Mouse (Mus musculus) hindlimb bud, embryonic 11.5 days (tissue): ENCODE measurements around the gene Gm14412.
"Not testable (repeated sequence)": the region's sequence is repeated elsewhere in the genome, so short reads cannot be mapped to it uniquely, and the experiment has no call there.

Experiments used
- DNase-seq: peaks from one replicate; pipeline ENCODE4 v3.0.0-alpha.2; 2012; ENCODE audit warnings: low read depth, low spot score; ENCODE audit errors: extremely low spot score

The Gm14412 gene

GRCm38 (mm10) chr2:177324257-177324733, at the start of gene Gm14412:
Gene Gm14412, minus strand, starts transcription at chr2:177324307.
- not testable (repeated sequence) for DNase-seq

GRCm38 (mm10) chr2:177329661-177330292, 5.7 kb upstream of the Gm14412 start:
- not testable (repeated sequence) for DNase-seq

GRCm38 (mm10) chr2:177321361-177321760, 2.7 kb downstream of the Gm14412 start:
- DNase-seq: not testable (repeated sequence)

- DNase-seq: not testable (repeated sequence)
Observed at GRCm38 (mm10) chr2:177320786-177321320, 3.3 kb downstream of the Gm14412 start.

- DNase-seq: no peak
Observed at GRCm38 (mm10) chr2:177318996-177319395, 5.1 kb downstream of the Gm14412 start.

GRCm38 (mm10) chr2:177309627-177310026, 14.5 kb downstream of the Gm14412 start:
- DNase-seq: not testable (repeated sequence)

GRCm38 (mm10) chr2:177304980-177305379, 19.1 kb downstream of the Gm14412 start:
- DNase-seq: not testable (repeated sequence)

GRCm38 (mm10) chr2:177283701-177284100, 40.4 kb downstream of the Gm14412 start:
- DNase-seq: not testable (repeated sequence)

GRCm38 (mm10) chr2:177277754-177278153, 46.4 kb downstream of the Gm14412 start:
- DNase-seq: not testable (repeated sequence)

- not testable (repeated sequence) for DNase-seq
Observed at GRCm38 (mm10) chr2:177272237-177272636, 51.9 kb downstream of the Gm14412 start.

- DNase-seq: not testable (repeated sequence)
Observed at GRCm38 (mm10) chr2:177266936-177267335, 57.2 kb downstream of the Gm14412 start, which contains the start of gene Gm14409. Gene Gm14409, minus strand, starts transcription at chr2:177267036.
